Mouse (Mus musculus) limb, embryonic 10.5 days (tissue): Measurements from ENCODE around the gene Sdhaf1. TPM values are rescaled to one million over a fixed set of nuclear protein-coding genes. Genes with fewer than 3 reads are reported as not detected.
A peak's percentile ranks its signal among the peaks of the same experiment; 100 is the strongest.

Experiments used
- DNase-seq: peaks from one replicate; pipeline ENCODE4 v3.0.0-alpha.2; 2017; ENCODE audit warnings: low spot score
- H3K27ac ChIP-seq: fragments of 300-500 bp; sonication (generic); 2 replicates; pipeline ENCODE4 v1.5.1; 2016; ENCODE audit warnings: mild to moderate bottlenecking
- H3K27me3 ChIP-seq: fragments of 300-500 bp; sonication (generic); 2 replicates; pipeline ENCODE4 v1.6.1; 2016; ENCODE audit warnings: low read depth, mild to moderate bottlenecking; ENCODE audit not compliant: poor library complexity, severe bottlenecking
- H3K36me3 ChIP-seq: fragments of 300-500 bp; sonication (generic); 2 replicates; pipeline ENCODE4 v1.6.1; 2016; ENCODE audit warnings: mild to moderate bottlenecking, moderate library complexity
- H3K4me1 ChIP-seq: fragments of 300-500 bp; sonication (generic); 2 replicates; pipeline ENCODE4 v1.6.1; 2016
- H3K4me3 ChIP-seq: fragments of 300-500 bp; sonication (generic); 2 replicates; pipeline ENCODE4 v1.5.1; 2016; ENCODE audit warnings: mild to moderate bottlenecking, moderate library complexity
- H3K9me3 ChIP-seq: fragments of 300-500 bp; sonication (generic); replicated peaks from 2 replicates; pipeline ENCODE4 v1.6.1; 2016; ENCODE audit warnings: mild to moderate bottlenecking
- WGBS: fragments of 180-500 bp; shearing (Covaris S2); methylation state at CpG from one replicate; pipeline ENCODE4 v1.1.7; 2016; 5-methylcytosine and 5-hydroxymethylcytosine counted together
- polyA plus RNA-seq: library from polyadenylated mRNA; unstranded; fragments of >200 nt; fragmentation: Nextera tagmentation; extraction: Ambion mirVana; gene quantifications from 2 replicates; pipeline ENCODE4 v1.2.1, GENCODE M21; 2016

The Sdhaf1 gene
- polyA plus RNA-seq: 18.3 and 18.4 TPM in 2 replicates

DNA sequence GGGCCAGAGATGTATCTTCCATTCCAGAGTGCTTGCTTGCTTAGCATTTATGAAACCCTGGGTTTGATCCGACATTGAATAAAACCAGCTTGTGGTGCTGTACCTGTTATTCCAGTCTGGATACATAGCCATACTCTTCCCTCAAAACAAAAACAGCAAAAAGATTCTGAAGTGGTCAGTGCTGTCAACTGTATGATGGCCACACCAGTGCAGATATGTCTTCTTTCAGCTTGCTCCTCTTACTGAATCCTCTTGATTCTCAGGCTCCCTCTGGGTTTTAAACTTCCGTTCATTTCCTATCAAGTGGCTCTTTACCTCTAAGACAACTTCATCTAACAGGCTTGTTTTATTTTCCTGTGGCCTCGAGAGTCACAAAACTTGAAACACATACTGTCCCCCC, at the start of gene Sdhaf1:
TSS of gene Sdhaf1 (minus strand) at position 101 of the 400 bp plus-strand sequence.
- Histone ChIP-seq H3K4me1 (peaks cover 24% of the 10 kb centered on the region), H3K27ac (peak within 1 kb of the TSS; percentile 88), H3K27me3 (0 out of 2 replicates have a peak, but pooled peaks cover 9% of the 10 kb centered on the region), H3K9me3 (no peaks in the 10 kb centered on the region), H3K4me3 (peak within 1 kb of the TSS; percentile 73), H3K36me3 (peaks cover 14% of the 10 kb centered on the region)
- 75% methylated on average over 3 of the region's 3 CpGs for WGBS
- DNase-seq: no peak

DNA sequence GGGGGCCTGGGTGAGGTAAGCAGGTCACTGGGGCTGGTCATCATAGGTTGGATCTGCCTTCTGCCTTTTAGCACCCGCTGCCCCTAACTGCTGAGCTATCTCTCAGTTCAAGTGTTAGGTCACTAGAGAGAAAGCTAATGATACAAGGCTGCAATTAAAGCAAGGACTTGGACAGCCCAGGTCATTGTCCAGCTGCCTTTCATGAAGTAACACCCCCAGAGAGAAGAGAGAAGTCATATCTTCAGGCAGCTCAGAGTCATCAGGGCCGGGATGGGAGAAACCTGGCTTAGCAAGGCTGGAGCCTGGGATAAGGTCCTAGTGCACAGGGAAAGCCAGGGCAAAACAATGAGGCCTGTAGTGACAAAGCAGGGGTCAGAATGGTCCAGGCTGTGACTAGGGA, 43.8 kb upstream of the Sdhaf1 start:
- H3K36me3 ChIP-seq: no peaks in the 10 kb centered on the region
- 78% methylated on average over 2 of the region's 2 CpGs for WGBS

DNA sequence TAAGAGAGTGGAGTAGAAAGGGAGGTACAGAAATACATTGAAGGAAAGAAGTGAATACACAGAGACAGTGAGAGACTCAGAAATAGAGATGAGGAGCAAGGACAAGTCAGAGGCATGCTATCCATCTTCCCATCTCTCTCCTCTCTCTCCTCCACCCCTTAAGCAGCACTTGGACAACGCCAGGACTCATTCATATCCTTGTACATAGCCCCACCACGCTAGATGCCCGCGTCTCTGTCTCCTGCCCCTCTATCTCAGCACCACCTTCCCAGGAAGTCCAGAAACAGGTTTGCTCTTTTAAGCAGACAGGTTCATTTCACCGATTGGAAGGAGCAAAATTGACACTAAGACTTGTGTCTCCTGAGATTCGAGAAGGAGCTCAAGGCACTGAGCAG, 39.6 kb upstream of the Sdhaf1 start:
- DNase-seq: no peak
- no peaks in the 10 kb centered on the region for H3K9me3 ChIP-seq
- peaks cover 17% of the 10 kb centered on the region for H3K36me3 ChIP-seq
- H3K27ac ChIP-seq: peak overlapping the region; percentile 87; the same call in 1 of the 2 replicates
- peak overlapping the region; percentile 81 for H3K4me3 ChIP-seq
- peaks cover 28% of the 10 kb centered on the region for H3K27me3 ChIP-seq
- WGBS: 69% methylated on average over 6 of the region's 6 CpGs
- H3K4me1 ChIP-seq: peaks cover 46% of the 10 kb centered on the region

More for the DNA sequence above, 43.8 kb upstream of the Sdhaf1 start:
- Histone ChIP-seq H3K4me1 (peaks cover 19% of the 10 kb centered on the region), H3K27ac (peak overlapping the region; percentile 38; the same call in 1 of the 2 replicates), H3K9me3 (no peaks in the 10 kb centered on the region), H3K27me3 (peaks cover 25% of the 10 kb centered on the region), H3K4me3 (no peak overlapping the region)
- no peak for DNase-seq

DNA sequence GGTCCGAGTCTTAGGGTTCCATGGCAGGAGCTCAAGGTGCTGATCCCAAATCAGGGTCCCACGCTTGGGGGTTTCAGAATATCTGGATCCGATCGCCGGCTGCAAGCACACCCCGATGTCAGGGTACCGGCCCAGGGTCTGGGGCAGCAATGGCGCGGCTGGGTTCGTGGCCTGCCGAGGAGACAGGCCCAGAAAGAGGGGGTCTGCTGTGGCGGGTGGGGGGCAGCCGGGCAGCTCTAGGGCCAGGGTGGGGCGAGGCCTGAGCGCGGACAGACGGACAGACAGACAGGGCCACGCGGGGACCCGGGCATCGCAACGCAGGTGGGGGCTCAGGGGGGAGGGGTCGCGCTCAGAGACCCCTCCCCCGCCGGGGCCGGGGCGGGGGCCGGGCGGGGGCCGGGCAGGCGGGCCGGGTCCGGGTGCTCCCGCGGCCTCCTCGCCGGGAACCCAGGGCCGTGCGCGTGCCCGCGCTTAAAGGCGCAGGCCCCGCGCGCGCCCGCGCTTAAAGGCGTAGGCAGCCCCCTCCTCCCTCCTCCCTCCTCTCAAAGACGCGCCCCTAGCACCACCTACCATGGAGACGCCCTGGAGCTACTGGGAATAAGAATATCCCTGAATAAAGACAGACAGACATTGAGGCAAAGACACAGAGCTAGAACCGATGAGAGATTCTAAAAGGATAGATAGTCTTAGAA, 39.1 kb upstream of the Sdhaf1 start, which contains the start of gene Lrfn3:
TSS of gene Lrfn3 (minus strand) at position 121 of the 692 bp plus-strand sequence.
- Histone ChIP-seq H3K27me3 (peaks cover 28% of the 10 kb centered on the region), H3K36me3 (peaks cover 17% of the 10 kb centered on the region), H3K4me3 (peak within 1 kb of the TSS; percentile 81), H3K9me3 (no peaks in the 10 kb centered on the region), H3K4me1 (peaks cover 41% of the 10 kb centered on the region), H3K27ac (peak within 1 kb of the TSS; percentile 87)
- DNase-seq: peak; percentile 83
- under 1% methylated on average over 46 of the region's 55 CpGs for WGBS

DNA sequence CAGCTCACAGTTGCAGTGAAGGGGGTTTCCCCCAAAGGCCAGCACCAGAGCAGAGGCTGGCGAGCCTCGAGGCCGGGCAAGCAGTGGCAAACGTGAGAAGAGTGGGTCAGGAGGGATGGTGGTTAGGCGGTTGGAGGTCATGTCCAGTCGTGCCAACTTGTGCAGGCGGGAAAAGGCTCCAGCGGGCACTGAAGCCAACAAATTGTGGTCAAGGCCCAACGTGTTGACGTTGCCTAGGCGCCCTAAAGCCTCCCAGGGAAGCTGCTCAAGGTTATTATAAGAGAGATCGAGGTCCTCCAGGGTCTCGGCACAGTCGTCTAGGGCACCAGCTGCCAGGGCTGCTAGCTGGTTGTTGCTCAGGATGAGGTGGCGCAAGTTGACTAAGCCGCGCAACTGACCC, 36.3 kb upstream of the Sdhaf1 start:
- Histone ChIP-seq H3K9me3 (no peaks in the 10 kb centered on the region), H3K4me3 (no peak overlapping the region), H3K27me3 (peaks cover 20% of the 10 kb centered on the region), H3K4me1 (peaks cover 39% of the 10 kb centered on the region), H3K27ac (no peak overlapping the region), H3K36me3 (peaks cover 26% of the 10 kb centered on the region)
- 92% methylated on average over 17 of the region's 17 CpGs for WGBS
- no peak for DNase-seq

DNA sequence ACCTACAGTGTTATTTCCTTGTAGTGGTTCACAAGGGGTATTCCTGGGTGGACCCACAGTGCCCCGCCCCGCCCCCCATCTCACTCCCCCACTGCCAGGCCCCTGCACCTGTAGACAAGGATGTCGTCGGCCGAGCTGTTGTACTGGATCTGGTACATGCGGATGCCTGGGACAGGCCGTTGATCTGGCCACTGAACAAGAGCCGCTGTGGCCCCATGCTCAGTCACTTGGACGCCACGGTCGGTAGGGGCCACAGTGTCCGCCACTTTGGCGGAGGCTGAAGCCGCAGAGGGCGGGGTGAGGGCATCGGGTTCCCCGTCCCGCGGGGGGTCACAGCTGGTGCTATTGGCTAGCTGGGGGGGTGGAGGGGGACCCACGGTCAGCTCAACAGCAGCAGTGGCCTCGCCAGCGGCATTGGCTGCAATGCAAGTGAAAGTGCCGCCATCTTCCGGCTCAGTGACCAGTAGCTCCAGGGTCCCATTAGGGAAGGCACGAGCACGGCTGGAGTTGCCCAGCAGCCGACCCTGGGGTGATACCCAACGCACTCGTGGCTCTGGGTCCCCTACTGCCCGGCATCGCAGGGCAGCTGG, 35.7 kb upstream of the Sdhaf1 start:
- Histone ChIP-seq H3K9me3 (no peaks in the 10 kb centered on the region), H3K4me3 (no peak overlapping the region), H3K27ac (no peak overlapping the region), H3K36me3 (peaks cover 26% of the 10 kb centered on the region), H3K4me1 (peaks cover 42% of the 10 kb centered on the region), H3K27me3 (peaks cover 13% of the 10 kb centered on the region)
- WGBS: 85% methylated on average over 31 of the region's 31 CpGs
- DNase-seq: no peak

DNA sequence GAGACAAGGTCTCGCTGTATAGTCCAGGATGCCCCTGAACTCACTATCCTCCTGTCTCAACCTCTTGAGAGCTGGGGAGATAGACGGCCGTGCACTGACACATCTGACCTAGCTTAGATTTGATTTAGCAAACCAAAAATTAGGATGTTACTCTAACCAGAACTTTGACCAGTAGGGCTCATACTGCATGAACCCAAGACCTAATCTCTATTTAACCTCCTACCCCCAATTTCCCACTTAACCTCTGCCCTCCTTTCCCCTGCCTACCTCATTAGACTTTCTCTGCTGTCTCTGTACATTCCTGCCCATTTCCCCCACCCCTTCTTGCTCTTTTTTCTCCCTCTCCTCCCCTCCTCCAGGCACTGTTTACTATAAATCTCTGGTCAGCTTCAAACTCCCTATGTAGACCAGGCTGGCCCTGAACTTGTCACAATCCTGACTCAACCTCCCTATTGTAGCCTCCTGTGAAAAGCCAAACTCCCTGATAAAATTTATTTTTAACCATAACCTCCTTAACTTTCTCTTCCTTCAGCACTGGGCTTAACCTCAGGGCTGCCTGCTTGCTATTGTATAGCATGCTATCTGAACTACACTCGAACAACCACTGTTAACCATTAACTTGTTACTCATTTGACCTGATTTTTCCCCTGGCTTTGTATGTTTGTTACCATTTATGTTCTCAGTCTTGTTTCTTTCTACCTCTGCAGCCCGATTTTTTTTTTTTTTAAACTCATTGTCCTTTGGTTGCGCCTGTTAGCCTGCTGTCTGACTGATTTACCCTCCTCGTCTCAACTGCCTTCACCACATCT, 34.9 kb upstream of the Sdhaf1 start:
- Histone ChIP-seq H3K36me3 (peaks cover 26% of the 10 kb centered on the region), H3K27ac (no peak overlapping the region), H3K9me3 (no peaks in the 10 kb centered on the region), H3K27me3 (0 out of 2 replicates have a peak, but pooled peaks cover 5% of the 10 kb centered on the region), H3K4me1 (peaks cover 48% of the 10 kb centered on the region), H3K4me3 (no peak overlapping the region)
- DNase-seq: no peak
- WGBS: 76% methylated on average over 7 of the region's 7 CpGs

DNA sequence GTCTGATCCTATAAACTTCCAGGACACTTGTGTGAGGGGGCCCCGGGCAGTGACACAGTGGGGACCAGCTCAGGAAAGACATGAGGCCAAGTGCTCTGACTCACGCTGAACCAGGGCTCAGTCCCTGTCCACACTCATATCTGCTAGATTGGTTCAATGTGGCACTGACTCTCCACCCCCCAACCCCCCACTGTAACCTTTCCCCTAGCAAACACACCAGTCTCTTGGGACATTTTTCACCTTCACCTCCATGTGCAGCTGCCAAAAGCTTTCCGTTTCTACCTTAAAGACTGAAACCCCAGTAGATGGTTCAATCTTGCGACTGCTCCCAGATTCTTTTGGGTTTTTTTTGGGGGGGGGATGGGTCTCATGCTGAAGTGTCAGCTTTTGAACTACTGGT, 30.4 kb upstream of the Sdhaf1 start:
- Histone ChIP-seq H3K4me3 (no peak overlapping the region), H3K36me3 (peaks cover 9% of the 10 kb centered on the region; the same call in 1 of the 2 replicates), H3K27ac (no peak overlapping the region), H3K27me3 (peaks cover 12% of the 10 kb centered on the region), H3K9me3 (no peaks in the 10 kb centered on the region), H3K4me1 (peaks cover 9% of the 10 kb centered on the region; the same call in 1 of the 2 replicates)
- 67% methylated on average over 4 of the region's 4 CpGs for WGBS
- DNase-seq: no peak

DNA sequence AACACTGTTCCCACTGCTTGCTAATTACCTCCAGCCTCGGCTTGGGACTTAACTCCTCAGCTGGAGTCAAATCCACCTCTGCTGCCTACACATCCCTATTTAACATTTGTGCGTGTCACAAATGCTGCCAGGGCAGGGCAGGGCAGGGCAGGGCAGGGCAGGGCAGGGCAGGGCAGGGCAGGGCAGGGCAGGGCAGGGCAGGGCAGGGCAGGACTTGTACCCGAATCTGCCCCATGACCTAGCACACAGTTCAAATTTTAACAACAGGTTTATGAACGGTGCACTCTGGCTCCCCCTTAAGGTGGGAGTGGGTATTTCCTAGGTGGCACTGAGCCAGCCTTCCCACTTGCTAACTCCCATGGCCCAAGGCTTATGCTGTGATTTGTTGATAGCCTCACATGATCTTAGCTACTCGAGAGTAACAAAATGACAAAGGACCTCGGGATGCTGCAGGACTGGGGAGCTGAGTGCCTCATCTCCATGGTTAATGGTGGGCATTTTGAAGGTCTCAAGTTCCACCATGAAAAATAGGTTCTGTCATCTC, 29.7 kb upstream of the Sdhaf1 start:
- H3K4me1 ChIP-seq: peaks cover 9% of the 10 kb centered on the region; the same call in 1 of the 2 replicates
- peak; percentile 63 for DNase-seq
- H3K4me3 ChIP-seq: no peak overlapping the region
- 20% methylated on average over 6 of the region's 6 CpGs for WGBS
- no peaks in the 10 kb centered on the region for H3K9me3 ChIP-seq
- peaks cover 20% of the 10 kb centered on the region for H3K27me3 ChIP-seq
- peaks cover 9% of the 10 kb centered on the region; the same call in 1 of the 2 replicates for H3K36me3 ChIP-seq
- H3K27ac ChIP-seq: no peak overlapping the region

DNA sequence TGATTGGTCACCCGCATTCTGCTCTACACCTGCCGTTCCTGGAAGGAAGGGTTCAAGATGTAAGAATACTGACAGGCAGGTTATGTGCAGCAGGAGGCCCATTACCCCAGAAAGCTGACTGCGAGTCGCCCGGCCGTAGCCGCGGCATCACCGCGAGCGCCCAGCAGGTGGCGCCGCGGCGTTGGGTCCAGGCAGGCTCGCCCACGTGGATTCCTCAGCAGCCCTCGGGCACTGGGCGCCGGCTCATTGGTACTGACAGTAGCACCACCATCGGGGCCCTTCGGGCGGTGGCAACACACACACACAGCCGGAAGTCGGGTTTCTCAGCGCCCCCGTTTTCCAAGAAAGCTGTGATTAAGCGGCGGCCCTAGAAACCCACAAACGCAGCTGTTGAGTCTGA, 24.1 kb upstream of the Sdhaf1 start:
- Histone ChIP-seq H3K27me3 (peaks cover 37% of the 10 kb centered on the region), H3K4me1 (peaks cover 8% of the 10 kb centered on the region; the same call in 1 of the 2 replicates), H3K4me3 (no peak overlapping the region), H3K9me3 (no peaks in the 10 kb centered on the region), H3K27ac (no peak overlapping the region), H3K36me3 (no peaks in the 10 kb centered on the region)
- DNase-seq: peak; percentile 81
- 2% methylated on average over 30 of the region's 30 CpGs for WGBS

DNA sequence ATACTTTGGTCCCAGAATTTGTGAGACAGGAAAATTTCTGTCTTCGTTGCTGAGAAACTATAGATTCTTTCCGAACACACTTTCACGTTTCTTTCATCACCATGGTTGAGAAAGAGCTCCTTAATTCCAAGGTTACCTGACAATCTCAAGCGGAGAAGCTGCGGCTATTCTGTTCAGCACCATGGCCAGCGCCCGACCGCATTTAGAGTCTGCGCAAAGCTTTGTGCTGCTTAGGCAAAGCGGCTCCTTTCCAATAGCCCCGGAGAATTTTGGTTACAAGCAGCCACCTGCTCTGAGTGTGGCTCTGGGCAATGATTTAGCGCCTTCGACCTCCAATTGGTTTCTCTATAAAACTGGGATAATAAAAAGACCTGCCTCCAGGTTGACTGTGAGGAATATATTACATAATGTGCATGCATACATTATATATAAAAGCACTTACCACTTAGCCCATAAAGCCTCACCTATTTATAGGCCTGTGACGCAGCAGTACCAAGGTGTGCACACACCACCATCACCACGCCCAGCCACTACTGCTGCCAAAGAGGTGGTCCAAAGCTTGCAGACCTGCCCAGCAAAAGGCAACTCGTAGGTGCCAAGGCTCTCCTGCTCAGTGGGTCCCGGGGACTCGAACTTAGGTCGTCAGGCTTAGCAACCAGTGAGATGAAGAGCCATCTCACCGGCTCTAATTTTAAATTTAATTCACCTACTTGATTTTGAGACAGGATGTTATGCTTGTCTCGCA, 23.1 kb upstream of the Sdhaf1 start:
- no peaks in the 10 kb centered on the region for H3K36me3 ChIP-seq
- peaks cover 37% of the 10 kb centered on the region for H3K27me3 ChIP-seq
- peak; percentile 90 for DNase-seq
- no peaks in the 10 kb centered on the region for H3K9me3 ChIP-seq
- no peak overlapping the region for H3K4me3 ChIP-seq
- 28% methylated on average over 21 of the region's 21 CpGs for WGBS
- peaks cover 8% of the 10 kb centered on the region; the same call in 1 of the 2 replicates for H3K4me1 ChIP-seq
- H3K27ac ChIP-seq: no peak overlapping the region
